21 mouse cellular contexts compared by ENCODE assay signal in genomic region chr8:88093367-88093766, GRCm38 (mm10). TPM values are rescaled to one million over a fixed set of nuclear protein-coding genes. Genes with fewer than 3 reads are reported as not detected.
DNase-seq lines count a peak whose midpoint lies in the region; ATAC-seq lines count a peak whose summit lies in the region.
"Had no signal": no experiment of that assay in that cellular context is flagged by ENCODE, and none has a peak within 500 bp of the region (broad histone marks: within the 10 kb centered on the region; RNA-seq: fewer than 3 reads in every experiment).

No protein-coding gene starts in this region.

- H3K4me1 ChIP-seq in hindbrain, embryonic 10.5 days (replicated peaks), result no peaks in the 10 kb centered on the region
- no peaks in the 10 kb centered on the region for H3K4me1 ChIP-seq in hindbrain, embryonic 13.5 days (replicated peaks)
- no peaks in the 10 kb centered on the region for H3K4me1 ChIP-seq in neural tube, embryonic 15.5 days
- no peaks in the 10 kb centered on the region for H3K4me1 ChIP-seq in embryonic facial prominence, embryonic 11.5 days (ENCODE audit: control insufficient read depth, insufficient read depth, low read length)
- no peaks in the 10 kb centered on the region for H3K4me1 ChIP-seq in forebrain, embryonic 11.5 days (replicated peaks; ENCODE audit: control insufficient read depth, insufficient read depth, low read length)
- H3K4me1 ChIP-seq: embryonic facial prominence, embryonic 13.5 days; forebrain, embryonic 13.5 days; heart, embryonic 10.5 days; heart, embryonic 15.5 days had no signal

- peak; percentile 7 for DNase-seq in hindbrain, embryonic 10.5 days (ENCODE audit: low spot score)
- peak; percentile 17 for DNase-seq in neural tube, embryonic 10.5 days (ENCODE audit: extremely low spot score, low spot score)
- peak; percentile 51 for DNase-seq in embryonic facial prominence, embryonic 11.5 days (ENCODE audit: low spot score)
- peak; percentile 5 for DNase-seq in yolk sac, embryonic 10.5 days (ENCODE audit: low spot score)
- DNase-seq in layer of hippocampus, postnatal 36 days, result no peak
- no peak for DNase-seq in forebrain, embryonic 11.5 days (ENCODE audit: low spot score)
- DNase-seq: adrenal gland, postnatal 10 days; cerebellum, adult 11 months; cerebellum, adult 8-10 months; cerebellum, postnatal 14 days; forebrain, postnatal 0 days; gastrocnemius, postnatal 25 days; heart, adult 18-20 months; heart, postnatal 14 days had no signal

- ATAC-seq in hindbrain, embryonic 13.5 days (ENCODE audit: low FRiP score), result no peak
- ATAC-seq in neural tube, embryonic 15.5 days (ENCODE audit: low FRiP score), result no peak
- peak; percentile 52; the same call in 1 of the 2 replicates for ATAC-seq in embryonic facial prominence, embryonic 11.5 days (replicated peaks; ENCODE audit: insufficient number of reproducible peaks, low FRiP score, low TSS enrichment, low read depth)
- no peak for ATAC-seq in forebrain, embryonic 11.5 days (replicated peaks; ENCODE audit: low FRiP score)
- ATAC-seq: forebrain, embryonic 13.5 days; forebrain, postnatal 0 days; hindbrain, postnatal 0 days had no signal

- no peak overlapping the region for H3K9ac ChIP-seq in hindbrain, embryonic 13.5 days
- H3K9ac ChIP-seq in neural tube, embryonic 15.5 days (replicated peaks), result no peak overlapping the region
- H3K9ac ChIP-seq in embryonic facial prominence, embryonic 11.5 days (replicated peaks; ENCODE audit: low read length), result no peak overlapping the region
- no peak overlapping the region for H3K9ac ChIP-seq in forebrain, embryonic 11.5 days (ENCODE audit: low read length)
- H3K9ac ChIP-seq: embryonic facial prominence, embryonic 13.5 days; forebrain, embryonic 13.5 days; forebrain, postnatal 0 days; heart, embryonic 15.5 days had no signal

- H3K27me3 ChIP-seq in hindbrain, embryonic 10.5 days (ENCODE audit: insufficient read depth, poor library complexity, severe bottlenecking), result no peaks in the 10 kb centered on the region
- no peaks in the 10 kb centered on the region for H3K27me3 ChIP-seq in hindbrain, embryonic 13.5 days
- H3K27me3 ChIP-seq in neural tube, embryonic 15.5 days (replicated peaks), result no peaks in the 10 kb centered on the region
- no peaks in the 10 kb centered on the region for H3K27me3 ChIP-seq in embryonic facial prominence, embryonic 11.5 days (ENCODE audit: control insufficient read depth, insufficient read depth, low read length)
- no peaks in the 10 kb centered on the region for H3K27me3 ChIP-seq in forebrain, embryonic 11.5 days (ENCODE audit: control insufficient read depth, insufficient read depth, low read length)
- H3K27me3 ChIP-seq: embryonic facial prominence, embryonic 13.5 days; forebrain, embryonic 13.5 days; heart, embryonic 15.5 days had no signal

- no peaks in the 10 kb centered on the region for H3K36me3 ChIP-seq in hindbrain, embryonic 10.5 days
- no peaks in the 10 kb centered on the region for H3K36me3 ChIP-seq in hindbrain, embryonic 13.5 days
- H3K36me3 ChIP-seq in neural tube, embryonic 15.5 days, result no peaks in the 10 kb centered on the region
- H3K36me3 ChIP-seq in embryonic facial prominence, embryonic 11.5 days (replicated peaks; ENCODE audit: control insufficient read depth, insufficient read depth, low read depth, low read length), result no peaks in the 10 kb centered on the region
- no peaks in the 10 kb centered on the region for H3K36me3 ChIP-seq in forebrain, embryonic 11.5 days (ENCODE audit: control insufficient read depth, insufficient read depth, low read length)
- H3K36me3 ChIP-seq: embryonic facial prominence, embryonic 13.5 days; heart, embryonic 10.5 days; heart, embryonic 15.5 days had no signal

- no peak overlapping the region for H3K4me3 ChIP-seq in hindbrain, embryonic 10.5 days
- no peak overlapping the region for H3K4me3 ChIP-seq in hindbrain, embryonic 13.5 days
- no peak overlapping the region for H3K4me3 ChIP-seq in neural tube, embryonic 15.5 days (replicated peaks)
- H3K4me3 ChIP-seq in embryonic facial prominence, embryonic 11.5 days (ENCODE audit: low read depth, low read length), result no peak overlapping the region
- no peak overlapping the region for H3K4me3 ChIP-seq in forebrain, embryonic 11.5 days (ENCODE audit: low read depth, low read length)
- H3K4me3 ChIP-seq: embryonic facial prominence, embryonic 13.5 days; forebrain, embryonic 13.5 days; heart, embryonic 10.5 days; heart, embryonic 15.5 days had no signal

- 67% methylated on average over 4 of the region's 4 CpGs for WGBS in hindbrain, embryonic 10.5 days
- WGBS in hindbrain, embryonic 13.5 days, result 72% methylated on average over 4 of the region's 4 CpGs
- WGBS in neural tube, embryonic 15.5 days, result 74% methylated on average over 4 of the region's 4 CpGs
- WGBS in embryonic facial prominence, embryonic 11.5 days, result 52% methylated on average over 4 of the region's 4 CpGs
- WGBS in forebrain, embryonic 11.5 days, result 73% methylated on average over 4 of the region's 4 CpGs

- no peaks in the 10 kb centered on the region for H3K9me3 ChIP-seq in hindbrain, embryonic 10.5 days
- H3K9me3 ChIP-seq in hindbrain, embryonic 13.5 days, result no peaks in the 10 kb centered on the region
- no peaks in the 10 kb centered on the region for H3K9me3 ChIP-seq in neural tube, embryonic 15.5 days (replicated peaks)
- H3K9me3 ChIP-seq in embryonic facial prominence, embryonic 11.5 days (replicated peaks; ENCODE audit: control insufficient read depth, low read length), result no peaks in the 10 kb centered on the region
- no peaks in the 10 kb centered on the region for H3K9me3 ChIP-seq in forebrain, embryonic 11.5 days (ENCODE audit: control insufficient read depth, low read length)
- H3K9me3 ChIP-seq: embryonic facial prominence, embryonic 13.5 days; forebrain, embryonic 13.5 days; heart, embryonic 10.5 days; heart, embryonic 15.5 days had no signal

- H3K27ac ChIP-seq in hindbrain, embryonic 10.5 days, result no peak overlapping the region
- no peak overlapping the region for H3K27ac ChIP-seq in hindbrain, embryonic 13.5 days
- H3K27ac ChIP-seq in neural tube, embryonic 15.5 days (replicated peaks), result no peak overlapping the region
- no peak overlapping the region for H3K27ac ChIP-seq in embryonic facial prominence, embryonic 11.5 days (replicated peaks; ENCODE audit: low read depth, low read length)
- no peak overlapping the region for H3K27ac ChIP-seq in forebrain, embryonic 11.5 days (ENCODE audit: low read depth, low read length)
- H3K27ac ChIP-seq: embryonic facial prominence, embryonic 13.5 days; forebrain, embryonic 13.5 days; heart, embryonic 10.5 days; heart, embryonic 15.5 days; hindbrain, postnatal 0 days had no signal

- no peak overlapping the region for H3K4me2 ChIP-seq in hindbrain, embryonic 13.5 days
- no peak overlapping the region for H3K4me2 ChIP-seq in neural tube, embryonic 15.5 days
- H3K4me2 ChIP-seq in embryonic facial prominence, embryonic 11.5 days (ENCODE audit: low read depth, low read length), result no peak overlapping the region
- no peak overlapping the region for H3K4me2 ChIP-seq in forebrain, embryonic 11.5 days (ENCODE audit: low read depth, low read length, severe bottlenecking)
- H3K4me2 ChIP-seq: embryonic facial prominence, embryonic 13.5 days; forebrain, embryonic 13.5 days; heart, embryonic 15.5 days had no signal

RNA-seq across cellular contexts. Expression of gene Cnep1r1, which starts 25.2 kb away (rescaled TPM):
- polyA plus RNA-seq in hindbrain, embryonic 10.5 days (2016; fragmentation: Nextera tagmentation; extraction: Ambion mirVana), result 45.3 and 49.3 TPM in 2 replicates
- 43.5 and 44.4 TPM in 2 replicates for polyA plus RNA-seq in hindbrain, embryonic 13.5 days (2015; fragmentation: Nextera tagmentation; extraction: Ambion mirVana)
- 39.3 and 41.1 TPM in 2 replicates for polyA plus RNA-seq in neural tube, embryonic 15.5 days (2015; fragmentation: Nextera tagmentation; extraction: Ambion mirVana)
- 41.5 and 43.8 TPM in 2 replicates for polyA plus RNA-seq in embryonic facial prominence, embryonic 11.5 days (2014; fragmentation: Nextera tagmentation; extraction: Ambion mirVana)
- total RNA-seq in layer of hippocampus, postnatal 36 days (2021), result 10 to 100 TPM; 36.7 to 37.9 TPM
- 34.9 and 39.1 TPM in 2 replicates for polyA plus RNA-seq in forebrain, embryonic 11.5 days (2014; fragmentation: Nextera tagmentation; extraction: Ambion mirVana)

RNA-seq across cellular contexts. Expression of gene Heatr3, which starts 44.3 kb away (rescaled TPM):
- polyA plus RNA-seq in hindbrain, embryonic 10.5 days (2016; fragmentation: Nextera tagmentation; extraction: Ambion mirVana), result 42.0 and 47.0 TPM in 2 replicates
- 37.1 and 39.0 TPM in 2 replicates for polyA plus RNA-seq in hindbrain, embryonic 13.5 days (2015; fragmentation: Nextera tagmentation; extraction: Ambion mirVana)
- 39.7 and 39.9 TPM in 2 replicates for polyA plus RNA-seq in neural tube, embryonic 15.5 days (2015; fragmentation: Nextera tagmentation; extraction: Ambion mirVana)
- polyA plus RNA-seq in embryonic facial prominence, embryonic 11.5 days (2014; fragmentation: Nextera tagmentation; extraction: Ambion mirVana), result 55.7 and 56.6 TPM in 2 replicates
- total RNA-seq in layer of hippocampus, postnatal 36 days (2021), result 10 to 100 TPM; 28.0 to 33.5 TPM
- polyA plus RNA-seq in forebrain, embryonic 11.5 days (2014; fragmentation: Nextera tagmentation; extraction: Ambion mirVana), result 50.8 and 53.2 TPM in 2 replicates

Comparison
In these comparisons a context has a peak if more than half of its experiments do, and no peak if none do; other contexts are left out.
1. DNase-seq: peak in hindbrain, embryonic 10.5 days (single experiment), neural tube, embryonic 10.5 days (single experiment), embryonic facial prominence, embryonic 11.5 days (single experiment) and yolk sac, embryonic 10.5 days (single experiment); none in layer of hippocampus, postnatal 36 days (0 of 2) and forebrain, embryonic 11.5 days (single experiment).